ENCODE assay signal across 13 mouse cellular contexts in the genomic region with DNA sequence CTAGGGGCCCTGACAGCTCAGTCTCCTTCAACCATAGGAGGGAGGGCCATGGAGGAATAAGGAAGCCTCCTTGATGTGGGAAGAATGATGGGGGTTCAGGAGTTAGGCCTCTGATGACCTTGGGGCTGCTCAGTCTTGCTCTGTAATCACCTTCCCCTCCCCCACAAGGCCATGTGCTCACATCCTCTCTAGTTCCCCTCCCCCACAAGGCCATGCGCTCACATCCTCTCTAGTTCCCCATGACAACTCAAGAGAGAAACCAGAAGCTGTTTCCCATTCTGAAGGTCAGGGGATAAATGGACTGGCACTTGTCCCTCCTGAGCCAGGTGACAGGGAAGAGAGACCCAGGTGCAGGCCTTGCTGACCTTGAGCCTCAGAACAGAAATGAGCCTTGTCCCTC.
A peak's percentile ranks its signal among the peaks of the same experiment; 100 is the strongest.
DNase-seq lines count a peak whose midpoint lies in the region; ATAC-seq and TF ChIP-seq lines count a peak whose summit lies in the region.
"Had no signal": no experiment of that assay in that cellular context is flagged by ENCODE, and none has a peak within 500 bp of the region (broad histone marks: within the 10 kb centered on the region; RNA-seq: fewer than 3 reads in every experiment).

No protein-coding gene starts in this region.

- H3K27ac ChIP-seq in hindbrain, embryonic 11.5 days (ENCODE audit: low read depth, low read length), result no peak overlapping the region
- no peak overlapping the region; the same call in 1 of the 2 replicates for H3K27ac ChIP-seq in hindbrain, embryonic 12.5 days
- no peak overlapping the region for H3K27ac ChIP-seq in stomach, embryonic 14.5 days (ENCODE audit: low read length)
- no peak overlapping the region for H3K27ac ChIP-seq in stomach, postnatal 0 days (replicated peaks)
- H3K27ac ChIP-seq in forebrain, postnatal 0 days (ENCODE audit: low read depth, low read length), result no peak overlapping the region
- H3K27ac ChIP-seq: embryonic facial prominence, embryonic 15.5 days; hindbrain, embryonic 14.5 days; limb, embryonic 13.5 days; midbrain, embryonic 10.5 days had no signal

- DNase-seq in hindbrain, embryonic 11.5 days (ENCODE audit: low spot score), result no peak
- no peak for DNase-seq in stomach, postnatal 0 days (ENCODE audit: low spot score)
- DNase-seq in left cerebral cortex, postnatal 36 days (ENCODE audit: low spot score in 2 of 2), result no peak
- no peak for DNase-seq in gastrocnemius, postnatal 14 days
- no peak for DNase-seq in forebrain, postnatal 0 days
- DNase-seq: kidney, postnatal 25 days had no signal

- TF ChIP-seq CTCF in stomach, postnatal 0 days (IDR thresholded peaks at IDR 0.05; ENCODE audit: low read depth), result no peak
- no peak for TF ChIP-seq CTCF in forebrain, postnatal 0 days (IDR thresholded peaks at IDR 0.05; ENCODE audit: low read depth)

- H3K9me3 ChIP-seq in hindbrain, embryonic 11.5 days (ENCODE audit: control insufficient read depth, low read length), result no peaks in the 10 kb centered on the region
- H3K9me3 ChIP-seq in hindbrain, embryonic 12.5 days (replicated peaks), result no peaks in the 10 kb centered on the region
- no peaks in the 10 kb centered on the region for H3K9me3 ChIP-seq in stomach, embryonic 14.5 days (ENCODE audit: control insufficient read depth, low read depth, low read length)
- no peaks in the 10 kb centered on the region for H3K9me3 ChIP-seq in stomach, postnatal 0 days (ENCODE audit: control insufficient read depth, low read length)
- peaks cover 20% of the 10 kb centered on the region for H3K9me3 ChIP-seq in megakaryocyte, embryonic 14.5 days
- H3K9me3 ChIP-seq in forebrain, postnatal 0 days (ENCODE audit: low read length), result no peaks in the 10 kb centered on the region
- H3K9me3 ChIP-seq: embryonic facial prominence, embryonic 15.5 days; limb, embryonic 13.5 days; midbrain, embryonic 10.5 days had no signal

- H3K27me3 ChIP-seq in hindbrain, embryonic 11.5 days (ENCODE audit: control insufficient read depth, insufficient read depth, low read length), result no peaks in the 10 kb centered on the region
- H3K27me3 ChIP-seq in hindbrain, embryonic 12.5 days, result no peaks in the 10 kb centered on the region
- no peaks in the 10 kb centered on the region for H3K27me3 ChIP-seq in stomach, embryonic 14.5 days (ENCODE audit: control insufficient read depth, insufficient read depth, low read length)
- no peaks in the 10 kb centered on the region for H3K27me3 ChIP-seq in stomach, postnatal 0 days (ENCODE audit: control insufficient read depth, insufficient read depth, low read length)
- H3K27me3 ChIP-seq in megakaryocyte, embryonic 14.5 days (replicated peaks), result peaks cover 72% of the 10 kb centered on the region
- no peaks in the 10 kb centered on the region for H3K27me3 ChIP-seq in forebrain, postnatal 0 days (ENCODE audit: insufficient read depth, low read length)
- H3K27me3 ChIP-seq: embryonic facial prominence, embryonic 15.5 days; limb, embryonic 13.5 days had no signal

- H3K4me2 ChIP-seq in hindbrain, embryonic 11.5 days (replicated peaks; ENCODE audit: low read depth, low read length), result no peak overlapping the region
- H3K4me2 ChIP-seq in hindbrain, embryonic 12.5 days (replicated peaks), result no peak overlapping the region
- no peak overlapping the region for H3K4me2 ChIP-seq in stomach, embryonic 14.5 days (replicated peaks; ENCODE audit: low read depth, low read length)
- H3K4me2 ChIP-seq in stomach, postnatal 0 days (replicated peaks; ENCODE audit: low read depth), result no peak overlapping the region
- no peak overlapping the region for H3K4me2 ChIP-seq in forebrain, postnatal 0 days (ENCODE audit: low read depth)
- H3K4me2 ChIP-seq: embryonic facial prominence, embryonic 15.5 days; hindbrain, embryonic 14.5 days; limb, embryonic 13.5 days had no signal

- no peak overlapping the region for H3K9ac ChIP-seq in hindbrain, embryonic 11.5 days (ENCODE audit: low read depth, low read length)
- no peak overlapping the region for H3K9ac ChIP-seq in hindbrain, embryonic 12.5 days
- H3K9ac ChIP-seq in stomach, embryonic 14.5 days (replicated peaks; ENCODE audit: low read depth, low read length), result no peak overlapping the region
- no peak overlapping the region for H3K9ac ChIP-seq in stomach, postnatal 0 days (ENCODE audit: low read length)
- no peak overlapping the region for H3K9ac ChIP-seq in forebrain, postnatal 0 days
- H3K9ac ChIP-seq: embryonic facial prominence, embryonic 15.5 days; hindbrain, embryonic 14.5 days; limb, embryonic 13.5 days had no signal

- no peak overlapping the region for H3K4me3 ChIP-seq in hindbrain, embryonic 11.5 days (ENCODE audit: low read depth, low read length)
- H3K4me3 ChIP-seq in hindbrain, embryonic 12.5 days, result no peak overlapping the region
- H3K4me3 ChIP-seq in stomach, embryonic 14.5 days (ENCODE audit: low read depth, low read length), result no peak overlapping the region
- no peak overlapping the region for H3K4me3 ChIP-seq in stomach, postnatal 0 days (ENCODE audit: low read depth, low read length)
- H3K4me3 ChIP-seq in megakaryocyte, embryonic 14.5 days (replicated peaks), result peak overlapping the region; percentile 8
- no peak overlapping the region for H3K4me3 ChIP-seq in forebrain, postnatal 0 days (ENCODE audit: low read depth, low read length)
- H3K4me3 ChIP-seq: embryonic facial prominence, embryonic 15.5 days; limb, embryonic 13.5 days; midbrain, embryonic 10.5 days had no signal

- 0 out of 2 replicates have a peak, but pooled peaks have one; percentile 15 for ATAC-seq in hindbrain, embryonic 11.5 days (ENCODE audit: low FRiP score)
- no peak; the same call in 1 of the 2 replicates for ATAC-seq in hindbrain, embryonic 12.5 days (ENCODE audit: low FRiP score)
- ATAC-seq in stomach, embryonic 14.5 days (ENCODE audit: insufficient number of reproducible peaks, insufficient read depth, low FRiP score, low read depth), result 0 out of 2 replicates have a peak, but pooled peaks have one; percentile 33
- no peak for ATAC-seq in stomach, postnatal 0 days (ENCODE audit: low FRiP score, low TSS enrichment)
- ATAC-seq in forebrain, postnatal 0 days, result no peak

- 73% methylated on average over 1 of the region's 1 CpGs for WGBS in hindbrain, embryonic 11.5 days
- 92% methylated on average over 1 of the region's 1 CpGs for WGBS in hindbrain, embryonic 12.5 days
- WGBS in stomach, embryonic 14.5 days, result 81% methylated on average over 1 of the region's 1 CpGs
- 64% methylated on average over 1 of the region's 1 CpGs for WGBS in stomach, postnatal 0 days
- 91% methylated on average over 1 of the region's 1 CpGs for WGBS in forebrain, postnatal 0 days

- H3K36me3 ChIP-seq in hindbrain, embryonic 11.5 days (ENCODE audit: control insufficient read depth, insufficient read depth, low read length), result 0 out of 2 replicates have a peak, but pooled peaks cover 3% of the 10 kb centered on the region
- peaks cover 49% of the 10 kb centered on the region for H3K36me3 ChIP-seq in hindbrain, embryonic 12.5 days
- H3K36me3 ChIP-seq in stomach, embryonic 14.5 days (ENCODE audit: control insufficient read depth, insufficient read depth, low read length), result peaks cover 22% of the 10 kb centered on the region
- H3K36me3 ChIP-seq in stomach, postnatal 0 days (ENCODE audit: control insufficient read depth, insufficient read depth, low read length), result no peaks in the 10 kb centered on the region
- no peaks in the 10 kb centered on the region for H3K36me3 ChIP-seq in megakaryocyte, embryonic 14.5 days (replicated peaks; ENCODE audit: low read length)
- peaks cover 3% of the 10 kb centered on the region; the same call in 1 of the 2 replicates for H3K36me3 ChIP-seq in forebrain, postnatal 0 days (ENCODE audit: insufficient read depth)

- intact Hi-C loops in left cerebral cortex, postnatal 36 days (cut with DNase I), result no loop called here
- intact Hi-C loops in gastrocnemius, postnatal 14 days (cut with DNase I; ENCODE audit: low total_unique reads), result no loop called here

- no peak for TF ChIP-seq EP300 in stomach, postnatal 0 days (optimal IDR thresholded peaks at IDR 0.05)

- no peaks in the 10 kb centered on the region for H3K4me1 ChIP-seq in hindbrain, embryonic 11.5 days (replicated peaks; ENCODE audit: control insufficient read depth, insufficient read depth, low read length)
- 0 out of 2 replicates have a peak, but pooled peaks cover 4% of the 10 kb centered on the region for H3K4me1 ChIP-seq in hindbrain, embryonic 12.5 days
- H3K4me1 ChIP-seq in stomach, embryonic 14.5 days (ENCODE audit: control insufficient read depth, insufficient read depth, low read length), result no peaks in the 10 kb centered on the region
- no peaks in the 10 kb centered on the region for H3K4me1 ChIP-seq in stomach, postnatal 0 days (replicated peaks; ENCODE audit: control insufficient read depth, insufficient read depth)
- peaks cover 58% of the 10 kb centered on the region for H3K4me1 ChIP-seq in megakaryocyte, embryonic 14.5 days
- no peaks in the 10 kb centered on the region for H3K4me1 ChIP-seq in forebrain, postnatal 0 days (ENCODE audit: insufficient read depth)
- H3K4me1 ChIP-seq: embryonic facial prominence, embryonic 15.5 days; midbrain, embryonic 10.5 days had no signal

Comparison
In these comparisons a context has a peak if more than half of its experiments do, and no peak if none do; other contexts are left out.
1. ATAC-seq: peak in hindbrain, embryonic 11.5 days (single experiment) and stomach, embryonic 14.5 days (single experiment); none in hindbrain, embryonic 12.5 days (single experiment), stomach, postnatal 0 days (single experiment) and forebrain, postnatal 0 days (single experiment).